Mouse (Mus musculus): ENCODE results near the gene 4930519P11Rik. TPM values are rescaled to one million over a fixed set of nuclear protein-coding genes. Genes with fewer than 3 reads are reported as not detected.

Gene 4930519P11Rik
- polyA plus RNA-seq, 1 experiment = not detected

GRCm38 (mm10) chr2:154621684-154622083 lies 8.4 kb upstream of the 4930519P11Rik start:
- WGBS = 84% methylated on average over 5 of the region's 5 CpGs
- Histone ChIP-seq H3K27ac (ENCODE audit: control insufficient read depth, insufficient read depth, low read depth, low read length, poor library complexity) (no peak overlapping the region), H3K4me3 (replicated peaks; ENCODE audit: control insufficient read depth, low read depth, low read length) (no peak overlapping the region), H3K4me1 (ENCODE audit: control insufficient read depth, insufficient read depth, low read length) (no peaks in the 10 kb centered on the region)
- TF ChIP-seq CTCF (IDR thresholded peaks at IDR 0.05; ENCODE audit: control insufficient read depth, insufficient read depth, low read length) = no peak
- TF ChIP-seq POLR2A (IDR thresholded peaks at IDR 0.05; ENCODE audit: borderline replicate concordance, control insufficient read depth, low read depth, low read length) = no peak

GRCm38 (mm10) chr2:154617061-154617460 lies 3.8 kb upstream of the 4930519P11Rik start:
- no peak for TF ChIP-seq CTCF (IDR thresholded peaks at IDR 0.05; ENCODE audit: control insufficient read depth, insufficient read depth, low read length)
- TF ChIP-seq POLR2A (IDR thresholded peaks at IDR 0.05; ENCODE audit: borderline replicate concordance, control insufficient read depth, low read depth, low read length) = no peak
- Histone ChIP-seq H3K27ac (ENCODE audit: control insufficient read depth, insufficient read depth, low read depth, low read length, poor library complexity) (no peak overlapping the region), H3K4me3 (replicated peaks; ENCODE audit: control insufficient read depth, low read depth, low read length) (no peak overlapping the region), H3K4me1 (ENCODE audit: control insufficient read depth, insufficient read depth, low read length) (peaks cover 1% of the 10 kb centered on the region; the same call in 1 of the 2 replicates)
- 85% methylated on average over 3 of the region's 3 CpGs for WGBS

DNA sequence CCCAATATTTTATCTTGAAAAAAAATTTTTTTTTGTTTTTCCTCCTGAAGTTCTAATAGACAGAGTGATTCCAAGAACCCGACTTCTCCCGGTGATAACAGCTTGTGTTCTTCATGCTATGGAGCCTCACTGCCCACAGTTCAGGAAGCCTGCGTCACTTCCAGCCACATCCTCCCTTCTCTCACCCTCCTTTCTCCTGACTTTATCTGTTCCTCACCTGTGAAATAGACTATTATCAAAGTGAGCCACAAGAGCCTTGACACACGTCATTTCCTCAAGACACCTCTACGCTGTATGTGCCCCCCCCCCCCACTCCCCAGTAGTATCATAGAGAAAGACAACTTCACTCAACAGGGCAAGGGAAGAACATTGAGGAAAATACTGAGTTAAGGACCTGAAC lies 2.4 kb upstream of the 4930519P11Rik start:
- Histone ChIP-seq H3K27ac (ENCODE audit: control insufficient read depth, insufficient read depth, low read depth, low read length, poor library complexity) (no peak overlapping the region), H3K4me3 (replicated peaks; ENCODE audit: control insufficient read depth, low read depth, low read length) (no peak overlapping the region), H3K4me1 (ENCODE audit: control insufficient read depth, insufficient read depth, low read length) (peaks cover 1% of the 10 kb centered on the region; the same call in 1 of the 2 replicates)
- TF ChIP-seq POLR2A (IDR thresholded peaks at IDR 0.05; ENCODE audit: borderline replicate concordance, control insufficient read depth, low read depth, low read length) = no peak
- TF ChIP-seq CTCF (IDR thresholded peaks at IDR 0.05; ENCODE audit: control insufficient read depth, insufficient read depth, low read length) = no peak
- WGBS = 13% methylated on average over 5 of the region's 5 CpGs

DNA sequence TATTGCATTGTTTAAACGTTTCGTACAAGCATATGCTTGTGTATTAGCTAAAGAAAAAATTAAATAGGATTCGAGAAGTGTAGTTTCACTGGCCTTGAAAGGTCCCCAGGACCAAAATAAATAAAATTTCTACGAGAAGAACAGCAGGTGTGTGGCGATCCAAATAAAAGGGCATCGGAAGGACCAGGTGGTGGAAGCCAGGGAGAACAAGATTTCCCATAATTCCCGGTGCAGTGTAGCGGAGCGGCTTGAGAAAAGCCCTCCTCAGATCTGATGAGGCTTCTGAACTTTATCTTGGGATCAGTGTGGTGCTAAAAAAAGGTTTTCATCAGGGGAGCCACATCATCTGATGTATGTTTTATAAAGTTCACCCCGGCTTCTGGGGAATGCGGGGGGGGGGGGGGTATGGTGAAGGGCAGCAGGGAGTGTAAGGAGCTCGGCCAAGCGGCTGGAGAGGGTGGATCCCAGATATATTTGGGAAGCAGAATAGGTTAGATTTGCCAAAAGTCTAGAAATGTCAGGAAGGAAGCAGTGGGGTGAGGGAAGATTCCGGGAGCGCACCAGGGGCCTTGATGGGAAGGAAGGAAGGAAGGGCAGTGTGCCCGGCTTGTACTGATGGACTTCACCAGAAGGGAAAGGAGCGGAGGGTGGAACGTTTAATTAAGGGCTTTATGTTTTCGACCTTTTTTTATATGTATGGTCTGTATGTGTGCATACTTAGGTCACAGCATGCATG lies 1.8 kb upstream of the 4930519P11Rik start:
- Histone ChIP-seq H3K27ac (ENCODE audit: control insufficient read depth, insufficient read depth, low read depth, low read length, poor library complexity) (no peak overlapping the region), H3K4me1 (ENCODE audit: control insufficient read depth, insufficient read depth, low read length) (peaks cover 1% of the 10 kb centered on the region; the same call in 1 of the 2 replicates), H3K4me3 (replicated peaks; ENCODE audit: control insufficient read depth, low read depth, low read length) (no peak overlapping the region)
- 59% methylated on average over 19 of the region's 19 CpGs for WGBS
- TF ChIP-seq POLR2A (IDR thresholded peaks at IDR 0.05; ENCODE audit: borderline replicate concordance, control insufficient read depth, low read depth, low read length) = no peak
- TF ChIP-seq CTCF (IDR thresholded peaks at IDR 0.05; ENCODE audit: control insufficient read depth, insufficient read depth, low read length) = no peak

DNA sequence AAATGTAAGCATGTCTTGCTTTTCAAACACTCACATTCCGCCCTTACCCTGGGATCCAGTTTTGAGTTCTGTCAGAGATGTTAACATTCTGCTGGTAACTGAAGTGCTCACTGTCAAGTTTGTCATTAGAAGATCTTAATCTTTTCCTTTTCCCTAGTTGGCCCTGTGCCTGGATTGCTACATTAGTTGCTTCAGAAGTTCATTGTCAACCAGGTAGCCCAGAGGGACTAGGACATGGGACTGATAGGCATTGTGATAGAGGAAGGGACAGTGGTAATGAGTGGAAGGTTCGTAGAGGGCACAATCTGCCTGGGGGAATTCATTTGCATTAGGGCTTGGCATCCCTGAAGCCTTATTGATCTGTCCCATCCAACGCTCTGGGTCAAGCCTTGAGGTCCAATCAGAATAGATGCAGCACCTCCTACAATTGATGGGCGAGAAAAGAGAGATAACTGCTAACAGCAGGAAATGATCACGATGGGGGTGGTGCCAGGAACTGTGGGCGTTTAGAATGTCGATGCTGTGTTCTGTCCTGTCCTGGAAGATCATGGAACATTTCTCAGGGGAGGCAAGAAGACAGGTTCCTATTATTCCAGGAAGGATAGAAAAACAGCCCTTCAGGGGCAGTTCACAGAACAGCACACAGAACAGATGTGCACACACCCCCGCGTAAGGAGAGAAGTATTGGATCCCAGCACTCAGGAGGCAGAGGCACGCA lies 4.0 kb downstream of the 4930519P11Rik start:
- no peaks in the 10 kb centered on the region; the same call in 1 of the 2 replicates for H3K4me1 ChIP-seq (ENCODE audit: control insufficient read depth, insufficient read depth, low read length)
- TF ChIP-seq POLR2A (IDR thresholded peaks at IDR 0.05; ENCODE audit: borderline replicate concordance, control insufficient read depth, low read depth, low read length) (no peak), CTCF (IDR thresholded peaks at IDR 0.05; ENCODE audit: control insufficient read depth, insufficient read depth, low read length) (no peak)
- WGBS = 64% methylated on average over 10 of the region's 10 CpGs
- H3K4me3 ChIP-seq (replicated peaks; ENCODE audit: control insufficient read depth, low read depth, low read length) = no peak overlapping the region
- no peak overlapping the region for H3K27ac ChIP-seq (ENCODE audit: control insufficient read depth, insufficient read depth, low read depth, low read length, poor library complexity)

DNA sequence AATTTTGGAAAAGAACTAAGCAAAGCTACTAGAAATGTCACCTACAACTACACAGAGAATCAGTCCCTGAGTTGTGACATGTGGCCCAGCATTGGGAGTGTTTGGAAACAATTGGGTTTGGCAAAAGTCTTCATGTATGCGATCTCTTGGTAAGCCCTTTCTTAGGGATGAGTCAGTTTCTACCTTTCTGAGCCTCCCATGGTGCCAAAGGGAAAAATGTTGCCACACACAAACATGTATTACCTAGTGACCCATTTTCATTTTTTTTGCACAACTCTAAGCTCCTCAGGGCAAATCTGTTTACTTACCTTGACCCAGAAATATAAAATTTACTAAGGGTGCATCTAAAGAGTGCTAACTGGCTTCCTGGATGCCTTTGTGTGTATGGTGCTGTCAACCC lies 6.3 kb downstream of the 4930519P11Rik start:
- Histone ChIP-seq H3K27ac (ENCODE audit: control insufficient read depth, insufficient read depth, low read depth, low read length, poor library complexity) (no peak overlapping the region), H3K4me3 (replicated peaks; ENCODE audit: control insufficient read depth, low read depth, low read length) (no peak overlapping the region), H3K4me1 (ENCODE audit: control insufficient read depth, insufficient read depth, low read length) (no peaks in the 10 kb centered on the region; the same call in 1 of the 2 replicates)
- 72% methylated on average over 1 of the region's 1 CpGs for WGBS
- TF ChIP-seq POLR2A (IDR thresholded peaks at IDR 0.05; ENCODE audit: borderline replicate concordance, control insufficient read depth, low read depth, low read length) = no peak
- no peak for TF ChIP-seq CTCF (IDR thresholded peaks at IDR 0.05; ENCODE audit: control insufficient read depth, insufficient read depth, low read length)

DNA sequence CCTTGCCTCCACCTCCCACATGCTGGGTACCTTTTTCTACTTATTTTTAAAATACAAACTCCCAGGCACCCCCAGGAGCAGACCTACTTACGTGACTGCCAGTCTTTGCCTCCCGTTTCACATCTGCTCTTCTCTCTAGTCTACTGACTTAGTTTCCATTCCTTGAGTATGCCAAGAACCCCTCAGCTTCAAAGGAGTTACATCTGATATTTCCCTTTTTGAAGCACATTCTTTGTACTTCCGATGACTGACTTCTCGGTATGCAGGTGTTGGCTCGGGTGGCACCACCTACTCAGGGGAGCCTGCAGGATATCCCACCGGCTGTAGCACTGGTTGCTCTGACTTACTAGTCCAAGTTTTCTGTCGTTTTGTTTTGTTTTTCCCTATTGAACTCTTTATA lies 9.1 kb downstream of the 4930519P11Rik start:
- H3K4me3 ChIP-seq (replicated peaks; ENCODE audit: control insufficient read depth, low read depth, low read length) = peak overlapping the region; percentile 30
- H3K4me1 ChIP-seq (ENCODE audit: control insufficient read depth, insufficient read depth, low read length) = no peaks in the 10 kb centered on the region; the same call in 1 of the 2 replicates
- 3% methylated on average over 7 of the region's 7 CpGs for WGBS
- peak overlapping the region; percentile 35; the same call in 1 of the 2 replicates for H3K27ac ChIP-seq (ENCODE audit: control insufficient read depth, insufficient read depth, low read depth, low read length, poor library complexity)
- TF ChIP-seq POLR2A (IDR thresholded peaks at IDR 0.05; ENCODE audit: borderline replicate concordance, control insufficient read depth, low read depth, low read length) (no peak), CTCF (IDR thresholded peaks at IDR 0.05; ENCODE audit: control insufficient read depth, insufficient read depth, low read length) (no peak)

GRCm38 (mm10) chr2:154603638-154604153 lies 9.5 kb downstream of the 4930519P11Rik start, which contains the start of gene Pxmp4:
TSS of gene Pxmp4 (minus strand) at chr2:154603708.
- H3K4me1 ChIP-seq (ENCODE audit: control insufficient read depth, insufficient read depth, low read length) = no peaks in the 10 kb centered on the region; the same call in 1 of the 2 replicates
- H3K4me3 ChIP-seq (replicated peaks; ENCODE audit: control insufficient read depth, low read depth, low read length) = peak within 1 kb of the TSS; percentile 88
- WGBS = under 1% methylated on average over 13 of the region's 13 CpGs

More at GRCm38 (mm10) chr2:154603638-154604153, 9.5 kb downstream of the 4930519P11Rik start, which contains the start of gene Pxmp4:
- H3K27ac ChIP-seq (ENCODE audit: control insufficient read depth, insufficient read depth, low read depth, low read length, poor library complexity) = peak within 1 kb of the TSS; percentile 87
- TF ChIP-seq POLR2A (IDR thresholded peaks at IDR 0.05; ENCODE audit: borderline replicate concordance, control insufficient read depth, low read depth, low read length) = peak; percentile 91
- no peak for TF ChIP-seq CTCF (IDR thresholded peaks at IDR 0.05; ENCODE audit: control insufficient read depth, insufficient read depth, low read length)
